Mouse (Mus musculus) heart, adult 2 months (tissue): ENCODE measurements around the gene Rev1.

ENCODE experiments used
- EP300 ChIP-seq: fragments of 200-500 bp; IDR thresholded peaks from 2 replicates; pipeline ENCODE4 v1.6.1; 2011; ENCODE audit warnings: low read depth, low read length, control low read depth; ENCODE audit not compliant: insufficient read depth
- POLR2A ChIP-seq: fragments of 200-500 bp; IDR thresholded peaks from 2 replicates; pipeline ENCODE4 v1.6.1; 2011; ENCODE audit warnings: mild to moderate bottlenecking, low read depth, low read length, control low read depth; ENCODE audit not compliant: insufficient read depth

DNA sequence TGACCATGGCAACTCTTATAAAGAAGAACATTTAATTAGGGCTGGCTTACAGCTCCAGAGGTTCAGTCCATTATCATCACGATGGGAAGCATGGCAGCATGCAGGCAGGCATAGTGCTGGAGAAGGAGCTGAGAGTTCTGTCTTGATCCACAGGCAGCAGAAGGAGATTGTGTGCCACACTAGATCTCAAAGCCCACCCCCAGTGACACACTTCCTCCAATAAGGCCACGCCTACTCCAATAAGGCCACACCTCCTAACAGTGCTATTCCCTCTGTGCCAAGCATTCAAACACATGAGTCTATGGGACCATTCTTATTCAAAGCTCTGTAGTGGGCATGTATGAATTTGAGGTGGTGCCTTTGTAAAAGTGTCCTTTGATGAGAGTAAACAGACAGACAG, 11.3 kb upstream of the Rev1 start:
- TF ChIP-seq EP300 (no peak), POLR2A (no peak)
